Mouse (Mus musculus) liver, embryonic 15.5 days (tissue): ENCODE measurements around the gene 1110051M20Rik. TPM values are rescaled to one million over a fixed set of nuclear protein-coding genes. Genes with fewer than 3 reads are reported as not detected.

Source experiments
- ATAC-seq: fragments of 200-750 bp; cut with Nextera tagmentation; 2 replicates; pipeline ENCODE4 v1.8.0; 2017; ENCODE audit warnings: moderate number of reproducible peaks, mild to moderate bottlenecking, moderate library complexity; ENCODE audit not compliant: insufficient read depth
- H3K27ac ChIP-seq: fragments of 300-500 bp; sonication (generic); replicated peaks from 2 replicates; pipeline ENCODE4 v1.5.1; 2015; ENCODE audit warnings: mild to moderate bottlenecking, inconsistent platforms
- H3K27me3 ChIP-seq: fragments of 300-500 bp; sonication (generic); 2 replicates; pipeline ENCODE4 v1.6.1; 2015; ENCODE audit warnings: mild to moderate bottlenecking, inconsistent platforms
- H3K36me3 ChIP-seq: fragments of 300-500 bp; sonication (generic); replicated peaks from 2 replicates; pipeline ENCODE4 v1.6.1; 2015; ENCODE audit warnings: moderate library complexity, mild to moderate bottlenecking, inconsistent platforms
- H3K4me1 ChIP-seq: fragments of 300-500 bp; sonication (generic); replicated peaks from 2 replicates; pipeline ENCODE4 v1.6.1; 2015; ENCODE audit warnings: inconsistent platforms
- H3K4me2 ChIP-seq: fragments of 300-500 bp; sonication (generic); 2 replicates; pipeline ENCODE4 v1.6.1; 2015; ENCODE audit warnings: moderate library complexity, mild to moderate bottlenecking, inconsistent platforms
- H3K4me3 ChIP-seq: fragments of 300-500 bp; sonication (generic); replicated peaks from 2 replicates; pipeline ENCODE4 v1.5.1; 2015; ENCODE audit warnings: mild to moderate bottlenecking, inconsistent platforms
- H3K9ac ChIP-seq: fragments of 300-500 bp; sonication (generic); 2 replicates; pipeline ENCODE4 v1.6.1; 2015; ENCODE audit warnings: moderate library complexity, mild to moderate bottlenecking, inconsistent platforms
- H3K9me3 ChIP-seq: fragments of 300-500 bp; sonication (generic); replicated peaks from 2 replicates; pipeline ENCODE4 v1.6.1; 2016; ENCODE audit warnings: inconsistent platforms
- WGBS: fragments of 180-500 bp; shearing (Covaris S2); methylation state at CpG from one replicate; pipeline ENCODE4 v1.1.7; 2015; ENCODE audit warnings: mixed read lengths; ENCODE audit not compliant: insufficient replicate concordance; 5-methylcytosine and 5-hydroxymethylcytosine counted together
- polyA plus RNA-seq: library from polyadenylated mRNA; unstranded; fragments of >200 nt; fragmentation: Nextera tagmentation; extraction: Ambion mirVana; gene quantifications from 2 replicates; pipeline ENCODE4 v1.2.1, GENCODE M21; 2015

Gene 1110051M20Rik
- polyA plus RNA-seq, 1 experiment from 2014 or later, result 5.8 TPM

GRCm38 (mm10) chr2:91386547-91387286 is 57.8 kb downstream of the 1110051M20Rik start:
- H3K4me3 ChIP-seq, result no peak overlapping the region
- no peaks in the 10 kb centered on the region for H3K27me3 ChIP-seq
- H3K36me3 ChIP-seq, result no peaks in the 10 kb centered on the region
- H3K4me1 ChIP-seq, result peaks cover 43% of the 10 kb centered on the region
- no peak for ATAC-seq
- H3K9me3 ChIP-seq, result no peaks in the 10 kb centered on the region
- no peak overlapping the region for H3K9ac ChIP-seq
- H3K4me2 ChIP-seq, result no peak overlapping the region
- WGBS, result 70% methylated on average over 5 of the region's 5 CpGs
- 0 out of 2 replicates have a peak overlapping the region, but pooled peaks have one; percentile 16 for H3K27ac ChIP-seq

GRCm38 (mm10) chr2:91383294-91383693 is 61.2 kb downstream of the 1110051M20Rik start:
- Histone ChIP-seq H3K4me3 (no peak overlapping the region), H3K27ac (no peak overlapping the region), H3K27me3 (no peaks in the 10 kb centered on the region), H3K36me3 (no peaks in the 10 kb centered on the region), H3K4me1 (peaks cover 18% of the 10 kb centered on the region), H3K9ac (no peak overlapping the region), H3K4me2 (no peak overlapping the region), H3K9me3 (no peaks in the 10 kb centered on the region)
- WGBS, result 69% methylated on average over 6 of the region's 6 CpGs
- no peak for ATAC-seq

GRCm38 (mm10) chr2:91377038-91377437 is 67.5 kb downstream of the 1110051M20Rik start:
- peaks cover 7% of the 10 kb centered on the region; the same call in 1 of the 2 replicates for H3K4me1 ChIP-seq
- no peaks in the 10 kb centered on the region for H3K36me3 ChIP-seq
- no peak overlapping the region for H3K4me2 ChIP-seq
- H3K9me3 ChIP-seq, result no peaks in the 10 kb centered on the region
- ATAC-seq, result no peak
- WGBS, result 49% methylated on average over 7 of the region's 7 CpGs
- H3K4me3 ChIP-seq, result no peak overlapping the region
- no peak overlapping the region for H3K27ac ChIP-seq
- H3K9ac ChIP-seq, result no peak overlapping the region
- no peaks in the 10 kb centered on the region for H3K27me3 ChIP-seq

DNA sequence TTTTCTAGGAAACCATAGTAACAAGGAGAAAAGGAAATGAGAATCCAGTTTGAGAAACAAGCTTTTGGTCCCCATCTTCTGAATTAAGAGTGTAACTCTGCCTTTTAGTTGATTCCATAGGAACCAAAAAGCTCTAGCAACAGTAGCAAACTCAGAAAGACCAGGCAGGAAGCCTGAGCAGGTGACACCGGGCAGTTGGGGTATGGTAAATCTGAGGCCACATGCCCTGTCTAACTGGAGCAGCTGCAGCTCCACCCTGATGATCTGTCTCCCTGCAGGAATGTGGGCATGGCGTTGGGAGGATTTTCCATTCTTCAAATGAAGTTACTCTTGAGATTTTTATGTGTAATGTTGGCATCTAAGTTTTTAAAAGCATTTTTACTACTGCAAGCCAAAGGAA is 74.2 kb downstream of the 1110051M20Rik start:
- Histone ChIP-seq H3K9ac (no peak overlapping the region), H3K9me3 (no peaks in the 10 kb centered on the region), H3K27ac (no peak overlapping the region), H3K27me3 (no peaks in the 10 kb centered on the region), H3K4me1 (no peaks in the 10 kb centered on the region), H3K36me3 (no peaks in the 10 kb centered on the region), H3K4me3 (no peak overlapping the region), H3K4me2 (no peak overlapping the region)
- WGBS, result 70% methylated on average over 2 of the region's 2 CpGs
- no peak for ATAC-seq

DNA sequence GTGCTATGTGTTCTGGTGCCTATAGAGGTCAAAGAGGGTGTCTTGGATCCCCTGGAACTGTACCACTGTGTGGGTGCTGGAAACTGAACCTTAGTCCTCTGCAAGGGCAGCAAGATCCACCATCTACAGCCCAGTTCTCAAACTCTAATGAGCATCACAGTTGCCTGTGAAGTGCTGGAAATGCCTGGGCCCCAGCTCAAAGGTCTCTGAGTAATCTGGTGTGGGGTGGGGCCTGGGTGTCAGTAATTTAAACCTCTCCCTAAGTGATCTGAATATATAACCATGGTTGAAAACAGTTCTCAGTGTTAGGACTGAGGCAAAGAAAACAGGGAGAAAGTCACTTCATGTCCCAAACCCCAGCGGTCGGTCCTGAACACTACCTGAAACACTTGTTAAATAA is 81.2 kb downstream of the 1110051M20Rik start:
- Histone ChIP-seq H3K27me3 (no peaks in the 10 kb centered on the region), H3K9ac (no peak overlapping the region), H3K36me3 (no peaks in the 10 kb centered on the region), H3K4me3 (no peak overlapping the region), H3K4me1 (no peaks in the 10 kb centered on the region; the same call in 1 of the 2 replicates), H3K27ac (no peak overlapping the region), H3K9me3 (no peaks in the 10 kb centered on the region), H3K4me2 (no peak overlapping the region)
- 89% methylated on average over 2 of the region's 2 CpGs for WGBS
- ATAC-seq, result no peak

GRCm38 (mm10) chr2:91361068-91361528 is 83.4 kb downstream of the 1110051M20Rik start:
- no peak overlapping the region for H3K4me3 ChIP-seq
- no peaks in the 10 kb centered on the region for H3K36me3 ChIP-seq
- no peak overlapping the region for H3K27ac ChIP-seq
- no peaks in the 10 kb centered on the region; the same call in 1 of the 2 replicates for H3K4me1 ChIP-seq
- no peak overlapping the region for H3K9ac ChIP-seq
- no peak overlapping the region for H3K4me2 ChIP-seq
- ATAC-seq, result no peak
- WGBS, result 29% methylated on average over 4 of the region's 4 CpGs
- H3K27me3 ChIP-seq, result no peaks in the 10 kb centered on the region
- H3K9me3 ChIP-seq, result no peaks in the 10 kb centered on the region

DNA sequence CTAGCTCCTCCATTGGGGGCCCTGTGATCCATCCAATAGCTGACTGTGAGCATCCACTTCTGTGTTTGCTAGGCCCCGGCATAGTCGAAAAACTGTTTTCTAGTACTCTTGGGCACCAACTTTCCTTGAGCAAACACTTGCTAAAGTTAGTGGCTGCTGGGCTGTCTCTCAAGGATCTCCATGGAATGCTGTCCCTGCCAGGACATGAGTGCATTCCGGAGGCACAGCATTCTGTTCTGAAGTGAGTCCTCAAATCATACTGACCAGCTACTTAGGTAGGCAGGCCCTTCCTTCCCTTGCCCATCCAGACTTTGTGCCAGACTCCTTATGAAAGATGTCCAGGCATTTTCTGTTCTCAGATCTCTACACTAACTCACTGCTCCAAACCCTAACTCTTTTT is 88.7 kb downstream of the 1110051M20Rik start:
- Histone ChIP-seq H3K27me3 (no peaks in the 10 kb centered on the region), H3K4me2 (no peak overlapping the region), H3K4me1 (peaks cover 12% of the 10 kb centered on the region), H3K4me3 (no peak overlapping the region), H3K9me3 (no peaks in the 10 kb centered on the region), H3K9ac (no peak overlapping the region), H3K36me3 (no peaks in the 10 kb centered on the region), H3K27ac (no peak overlapping the region)
- WGBS, result 72% methylated on average over 3 of the region's 3 CpGs
- ATAC-seq, result no peak

DNA sequence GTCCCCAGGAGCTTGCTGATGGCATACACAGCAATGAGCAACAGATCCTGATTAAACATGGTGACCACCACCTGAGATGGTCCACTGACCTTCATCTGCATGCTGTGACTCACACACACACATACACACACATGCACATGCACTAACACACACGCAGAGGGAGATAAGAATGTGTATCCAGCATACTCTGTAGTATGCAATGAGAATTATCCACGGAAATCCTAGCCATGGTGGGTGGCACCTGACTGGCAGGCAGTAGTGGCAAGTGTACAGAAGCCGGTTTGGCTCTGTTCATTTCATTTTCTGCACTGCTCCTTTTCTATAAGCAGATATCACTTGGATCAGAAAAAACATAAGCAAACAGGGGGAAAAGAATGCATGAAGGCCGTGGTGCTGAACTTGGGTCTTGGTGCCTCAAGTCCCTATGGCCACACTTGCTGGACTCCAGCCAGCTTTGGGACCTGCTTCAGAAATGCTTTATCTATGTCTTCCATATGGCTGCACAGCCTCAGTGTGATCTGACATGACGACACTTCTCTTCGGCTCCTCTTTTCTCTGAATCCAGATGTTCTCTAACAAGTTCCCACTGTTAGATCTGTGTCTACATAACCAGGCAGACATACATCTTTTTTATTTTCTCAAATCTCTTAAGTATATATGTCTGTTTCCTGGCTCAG is 89.6 kb downstream of the 1110051M20Rik start:
- 33% methylated on average over 6 of the region's 6 CpGs for WGBS
- Histone ChIP-seq H3K27ac (peak overlapping the region; percentile 48), H3K36me3 (no peaks in the 10 kb centered on the region), H3K27me3 (no peaks in the 10 kb centered on the region), H3K9ac (no peak overlapping the region), H3K4me2 (peak overlapping the region; percentile 43), H3K4me3 (no peak overlapping the region), H3K4me1 (peaks cover 12% of the 10 kb centered on the region), H3K9me3 (no peaks in the 10 kb centered on the region)
- ATAC-seq, result peak; percentile 91

- no peaks in the 10 kb centered on the region for H3K36me3 ChIP-seq
- no peak overlapping the region for H3K9ac ChIP-seq
- no peak overlapping the region for H3K27ac ChIP-seq
- H3K4me1 ChIP-seq, result peaks cover 12% of the 10 kb centered on the region
- H3K27me3 ChIP-seq, result no peaks in the 10 kb centered on the region
- no peaks in the 10 kb centered on the region for H3K9me3 ChIP-seq
- H3K4me3 ChIP-seq, result no peak overlapping the region
- 67% methylated on average over 3 of the region's 3 CpGs for WGBS
- H3K4me2 ChIP-seq, result no peak overlapping the region
- ATAC-seq, result no peak
Observed at GRCm38 (mm10) chr2:91353854-91354253, 90.7 kb downstream of the 1110051M20Rik start.

- no peaks in the 10 kb centered on the region for H3K27me3 ChIP-seq
- H3K9ac ChIP-seq, result no peak overlapping the region
- no peak overlapping the region for H3K4me2 ChIP-seq
- H3K4me1 ChIP-seq, result peaks cover 12% of the 10 kb centered on the region
- ATAC-seq, result no peak
- no peak overlapping the region for H3K27ac ChIP-seq
- no peak overlapping the region for H3K4me3 ChIP-seq
- no peaks in the 10 kb centered on the region for H3K36me3 ChIP-seq
- H3K9me3 ChIP-seq, result no peaks in the 10 kb centered on the region
Observed at GRCm38 (mm10) chr2:91351841-91352240, 92.7 kb downstream of the 1110051M20Rik start.

- Histone ChIP-seq H3K27me3 (no peaks in the 10 kb centered on the region), H3K27ac (no peak overlapping the region), H3K4me2 (no peak overlapping the region), H3K4me3 (no peak overlapping the region), H3K9ac (no peak overlapping the region), H3K4me1 (peaks cover 7% of the 10 kb centered on the region), H3K9me3 (no peaks in the 10 kb centered on the region), H3K36me3 (no peaks in the 10 kb centered on the region)
- ATAC-seq, result no peak
- whole genome bisulfite sequencing, result 59% methylated on average over 6 of the region's 6 CpGs
Observed at GRCm38 (mm10) chr2:91349974-91350457, 94.5 kb downstream of the 1110051M20Rik start.
